Mouse (Mus musculus): ENCODE data around the gene Timm8a2.
"Not testable (repeated sequence)": the region's sequence is repeated elsewhere in the genome, so short reads cannot be mapped to it uniquely, and the experiment has no call there.

Gene Timm8a2

GRCm38 (mm10) chr14:122057941-122058346 is 23.5 kb downstream of the Timm8a2 start:
- in situ Hi-C loops (cut with MboI, MseI): no loop called here

- in situ Hi-C loops (cut with MboI, MseI): loop anchor here (5.0 kb wide), 2 partner anchors 47 to 133 kb away; partner anchors contain the start of gene Tm9sf2
Observed at GRCm38 (mm10) chr14:122060642-122061041, 26.2 kb downstream of the Timm8a2 start.

GRCm38 (mm10) chr14:122061376-122061775 is 26.9 kb downstream of the Timm8a2 start:
- in situ Hi-C loops (cut with MboI, MseI): loop anchor here (5.0 kb wide), 2 partner anchors 46 to 134 kb away; partner anchors contain the start of gene Tm9sf2

GRCm38 (mm10) chr14:122062411-122063090 is 28.1 kb downstream of the Timm8a2 start:
- in situ Hi-C loops (cut with MboI, MseI): loop anchor here (5.0 kb wide), 2 partner anchors 45 to 135 kb away; partner anchors contain the start of gene Tm9sf2

DNA sequence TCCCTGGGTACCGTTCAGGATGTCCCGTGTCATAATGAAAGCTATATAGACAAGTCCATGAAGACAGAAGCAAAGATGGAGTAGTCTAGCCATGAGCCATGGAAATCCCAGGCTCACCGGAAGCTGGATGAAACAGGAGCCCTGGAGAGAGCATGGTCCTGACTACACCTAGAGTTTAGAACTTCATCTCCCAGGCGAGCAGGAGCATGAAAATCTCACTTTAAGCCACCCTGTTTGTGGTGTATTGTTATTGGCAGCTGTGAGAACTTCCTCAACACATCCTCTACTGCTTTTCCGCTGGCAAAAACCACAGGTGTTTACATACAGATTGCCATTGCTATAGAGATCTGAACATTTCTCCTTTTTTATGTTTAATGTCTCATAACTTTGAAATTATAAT is 29.1 kb downstream of the Timm8a2 start:
- in situ Hi-C loops (cut with MboI, MseI): loop anchor here (5.0 kb wide), 2 partner anchors 44 to 136 kb away; partner anchors contain the start of gene Tm9sf2

DNA sequence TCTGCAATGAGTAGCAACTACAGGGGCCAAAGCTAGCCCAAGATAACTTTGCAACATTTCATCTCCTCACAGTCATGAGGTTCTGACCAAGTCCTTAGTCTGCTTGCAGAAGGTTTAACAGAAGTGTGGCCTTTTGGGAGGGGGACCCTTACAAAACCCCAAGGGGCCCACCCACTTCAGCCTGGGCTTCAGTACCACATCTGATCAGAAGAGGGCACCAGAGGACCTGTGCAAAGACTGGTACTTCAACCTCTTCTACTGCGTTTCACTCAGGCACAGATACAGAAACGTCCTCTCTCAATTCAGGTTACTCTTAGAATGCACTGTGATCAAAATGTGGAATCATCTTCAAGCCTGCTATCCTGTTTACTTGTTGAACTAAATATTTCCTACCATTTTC is 30.0 kb downstream of the Timm8a2 start:
- in situ Hi-C loops (cut with MboI, MseI): loop anchor here (5.0 kb wide), 2 partner anchors 43 to 137 kb away; partner anchors contain the start of gene Tm9sf2

- in situ Hi-C loops (cut with MboI, MseI): no loop called here
Observed at GRCm38 (mm10) chr14:122066243-122066642, 31.8 kb downstream of the Timm8a2 start.

DNA sequence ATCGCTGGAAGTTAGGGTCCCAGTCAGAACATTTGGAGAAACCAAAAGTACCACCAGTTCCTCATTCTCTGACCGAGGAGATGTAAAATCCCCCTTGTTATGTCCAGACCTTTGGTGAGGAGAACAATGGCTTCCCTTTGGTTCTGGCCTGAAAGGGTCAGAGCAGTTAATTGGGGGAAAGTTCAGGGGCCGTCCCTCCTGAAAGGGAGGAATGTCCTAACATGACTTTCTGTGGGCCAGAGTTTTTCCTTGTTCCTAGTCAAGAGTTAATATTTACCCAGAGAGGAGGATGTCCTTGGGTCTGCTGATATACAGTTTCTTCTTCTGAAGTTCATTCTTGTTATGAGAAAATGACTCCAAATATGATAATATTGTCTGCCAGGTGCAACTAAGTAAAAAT is 33.6 kb downstream of the Timm8a2 start:
- in situ Hi-C loops (cut with MboI, MseI): not testable (repeated sequence)

- in situ Hi-C loops (cut with MboI, MseI): no loop called here
Observed at GRCm38 (mm10) chr14:122068801-122069695, 34.6 kb downstream of the Timm8a2 start.

GRCm38 (mm10) chr14:122069948-122070347 is 35.5 kb downstream of the Timm8a2 start:
- in situ Hi-C loops (cut with MboI, MseI): no loop called here

- in situ Hi-C loops (cut with MboI, MseI): no loop called here
Observed at GRCm38 (mm10) chr14:122073422-122073821, 38.9 kb downstream of the Timm8a2 start.

DNA sequence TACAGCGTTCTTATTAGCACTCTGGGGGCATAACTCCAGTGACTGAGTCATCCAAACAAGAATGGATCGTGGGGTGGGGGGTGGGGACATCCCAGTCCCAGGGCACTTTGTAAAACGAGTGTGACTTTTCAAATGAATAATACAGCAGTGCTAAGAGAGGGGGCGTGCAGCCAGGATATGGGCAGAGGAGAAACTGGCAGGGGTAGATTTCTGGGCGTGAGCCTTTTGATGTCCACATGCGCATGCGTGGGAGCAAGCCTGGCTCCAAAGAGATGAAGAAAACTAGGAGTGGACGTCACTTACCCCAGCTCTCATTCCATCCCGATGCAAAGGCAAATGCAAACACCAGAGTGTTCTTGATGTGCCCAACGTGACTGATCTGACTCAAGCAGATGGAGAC is 39.9 kb downstream of the Timm8a2 start:
- in situ Hi-C loops (cut with MboI, MseI): no loop called here

- in situ Hi-C loops (cut with MboI, MseI): no loop called here
Observed at GRCm38 (mm10) chr14:122075485-122076200, 41.2 kb downstream of the Timm8a2 start.

DNA sequence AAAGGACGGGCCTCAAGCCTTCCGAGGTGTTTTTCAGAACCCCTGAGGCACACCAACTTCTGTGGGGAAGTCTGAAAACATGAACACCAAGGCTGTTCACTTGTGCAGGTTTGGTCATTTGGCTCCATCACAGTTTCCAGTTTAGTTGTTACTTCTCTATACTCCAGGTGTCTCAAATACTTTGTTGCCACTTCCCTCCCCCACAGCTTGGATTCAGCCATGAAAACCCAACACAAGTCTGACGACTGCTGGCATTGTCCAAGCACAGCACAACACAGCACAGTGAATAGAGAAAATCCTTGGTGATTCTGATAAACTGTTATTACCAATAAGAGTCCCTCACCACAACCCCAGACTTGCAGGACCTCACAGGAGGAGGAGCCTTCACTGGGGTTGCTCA is 42.5 kb downstream of the Timm8a2 start:
- in situ Hi-C loops (cut with MboI, MseI): no loop called here

- in situ Hi-C loops (cut with MboI, MseI): no loop called here
Observed at GRCm38 (mm10) chr14:122079428-122079827, 45.0 kb downstream of the Timm8a2 start.

GRCm38 (mm10) chr14:122079921-122080320 is 45.4 kb downstream of the Timm8a2 start:
- in situ Hi-C loops (cut with MboI, MseI): loop anchor here (5.0 kb wide), 1 partner anchor 107 kb away; no protein-coding TSS in a partner anchor

DNA sequence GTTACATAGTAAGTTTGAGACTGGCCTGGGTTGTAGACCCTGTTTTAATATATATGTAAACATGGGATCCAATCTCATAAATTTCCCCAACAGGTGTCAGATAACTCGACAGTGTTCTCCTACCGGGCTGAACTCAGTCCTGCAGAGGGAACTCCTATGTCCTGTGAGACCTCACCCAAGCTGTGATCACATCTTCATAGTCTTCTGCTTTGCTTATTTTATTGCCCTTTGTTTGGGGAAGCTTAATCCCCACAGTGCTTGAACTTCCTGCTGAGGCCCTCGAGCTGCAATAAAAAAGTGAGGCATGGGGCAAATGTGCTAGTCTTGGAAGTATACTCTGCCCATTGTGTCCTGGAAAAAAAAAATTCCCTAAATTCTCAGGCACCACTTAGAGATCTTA is 46.8 kb downstream of the Timm8a2 start:
- in situ Hi-C loops (cut with MboI, MseI): loop anchor here (5.0 kb wide), 1 partner anchor 106 kb away; no protein-coding TSS in a partner anchor

GRCm38 (mm10) chr14:122083499-122083898 is 49.0 kb downstream of the Timm8a2 start:
- in situ Hi-C loops (cut with MboI, MseI): loop anchor here (5.0 kb wide), 1 partner anchor 104 kb away; no protein-coding TSS in a partner anchor

DNA sequence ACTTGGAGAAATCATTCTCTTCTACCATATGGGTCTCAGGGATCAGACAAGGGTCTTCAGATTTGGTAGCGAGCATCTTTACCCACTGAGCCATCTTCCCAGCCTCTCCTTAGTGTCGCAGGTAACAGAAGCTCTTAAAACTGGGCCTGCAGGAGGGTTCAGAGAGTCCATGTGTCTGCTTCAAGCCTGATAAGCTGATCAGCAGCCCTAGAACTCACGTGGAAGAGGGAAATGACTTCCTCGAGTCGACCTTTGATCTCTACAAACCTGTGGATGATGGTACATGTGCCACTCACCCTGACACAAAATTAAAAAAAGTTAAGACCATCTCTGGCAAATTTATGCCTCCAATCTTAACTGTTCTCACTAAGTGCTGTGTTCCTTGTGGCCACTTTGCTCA is 53.5 kb downstream of the Timm8a2 start:
- in situ Hi-C loops (cut with MboI, MseI): no loop called here
